Mouse (Mus musculus): Measurements from ENCODE around the gene Hpn. TPM values are rescaled to one million over a fixed set of nuclear protein-coding genes. Genes with fewer than 3 reads are reported as not detected.

Hpn gene
- polyA plus RNA-seq, 1 experiment from 2014 or later, result 0.21 TPM

GRCm38 (mm10) chr7:31148086-31148485 lies 33.0 kb upstream of the Hpn start:
- Histone ChIP-seq H3K27ac (ENCODE audit: low read length) (peak overlapping the region; percentile 99), H3K27me3 (ENCODE audit: control insufficient read depth, insufficient read depth, low read depth, low read length) (no peaks in the 10 kb centered on the region), H3K4me1 (ENCODE audit: control insufficient read depth, insufficient read depth, low read length) (peaks cover 34% of the 10 kb centered on the region), H3K4me3 (ENCODE audit: low read depth, low read length) (peak overlapping the region; percentile 74), H3K9me3 (replicated peaks; ENCODE audit: control insufficient read depth, low read length, poor library complexity, severe bottlenecking) (no peaks in the 10 kb centered on the region), H3K9ac (ENCODE audit: low read depth, low read length) (peak overlapping the region; percentile 100), H3K36me3 (ENCODE audit: control insufficient read depth, insufficient read depth, low read length) (peaks cover 6% of the 10 kb centered on the region), H3K4me2 (ENCODE audit: low read length) (peak overlapping the region; percentile 75)
- no peak for ATAC-seq
- 39% methylated on average over 3 of the region's 3 CpGs for WGBS

- 86% methylated on average over 12 of the region's 12 CpGs for WGBS
- H3K36me3 ChIP-seq (ENCODE audit: control insufficient read depth, insufficient read depth, low read length), result peaks cover 25% of the 10 kb centered on the region
- H3K9me3 ChIP-seq (replicated peaks; ENCODE audit: control insufficient read depth, low read length, poor library complexity, severe bottlenecking), result no peaks in the 10 kb centered on the region
- H3K4me1 ChIP-seq (ENCODE audit: control insufficient read depth, insufficient read depth, low read length), result peaks cover 24% of the 10 kb centered on the region
- no peak overlapping the region for H3K4me2 ChIP-seq (ENCODE audit: low read length)
- ATAC-seq, result no peak
- no peak overlapping the region for H3K27ac ChIP-seq (ENCODE audit: low read length)
- no peak overlapping the region for H3K4me3 ChIP-seq (ENCODE audit: low read depth, low read length)
- no peaks in the 10 kb centered on the region for H3K27me3 ChIP-seq (ENCODE audit: control insufficient read depth, insufficient read depth, low read depth, low read length)
- no peak overlapping the region for H3K9ac ChIP-seq (ENCODE audit: low read depth, low read length)
Observed at GRCm38 (mm10) chr7:31145596-31146160, 30.6 kb upstream of the Hpn start.

- no peak overlapping the region for H3K9ac ChIP-seq (ENCODE audit: low read depth, low read length)
- ATAC-seq, result no peak
Observed at GRCm38 (mm10) chr7:31144886-31145285, 29.8 kb upstream of the Hpn start.

GRCm38 (mm10) chr7:31140941-31141340 lies 25.9 kb upstream of the Hpn start:
- no peak for ATAC-seq
- H3K9ac ChIP-seq (ENCODE audit: low read depth, low read length), result no peak overlapping the region

More at GRCm38 (mm10) chr7:31144886-31145285, 29.8 kb upstream of the Hpn start:
- Histone ChIP-seq H3K27ac (ENCODE audit: low read length) (no peak overlapping the region), H3K4me2 (ENCODE audit: low read length) (no peak overlapping the region), H3K27me3 (ENCODE audit: control insufficient read depth, insufficient read depth, low read depth, low read length) (no peaks in the 10 kb centered on the region), H3K9me3 (replicated peaks; ENCODE audit: control insufficient read depth, low read length, poor library complexity, severe bottlenecking) (no peaks in the 10 kb centered on the region), H3K36me3 (ENCODE audit: control insufficient read depth, insufficient read depth, low read length) (peaks cover 30% of the 10 kb centered on the region), H3K4me1 (ENCODE audit: control insufficient read depth, insufficient read depth, low read length) (peaks cover 24% of the 10 kb centered on the region), H3K4me3 (ENCODE audit: low read depth, low read length) (no peak overlapping the region)
- 97% methylated on average over 16 of the region's 16 CpGs for WGBS

GRCm38 (mm10) chr7:31140302-31140701 lies 25.2 kb upstream of the Hpn start:
- Histone ChIP-seq H3K4me1 (ENCODE audit: control insufficient read depth, insufficient read depth, low read length) (no peaks in the 10 kb centered on the region), H3K36me3 (ENCODE audit: control insufficient read depth, insufficient read depth, low read length) (peaks cover 63% of the 10 kb centered on the region), H3K27ac (ENCODE audit: low read length) (no peak overlapping the region), H3K27me3 (ENCODE audit: control insufficient read depth, insufficient read depth, low read depth, low read length) (no peaks in the 10 kb centered on the region), H3K4me2 (ENCODE audit: low read length) (no peak overlapping the region), H3K9me3 (replicated peaks; ENCODE audit: control insufficient read depth, low read length, poor library complexity, severe bottlenecking) (no peaks in the 10 kb centered on the region), H3K9ac (ENCODE audit: low read depth, low read length) (no peak overlapping the region), H3K4me3 (ENCODE audit: low read depth, low read length) (no peak overlapping the region)
- WGBS, result 89% methylated on average over 4 of the region's 4 CpGs
- ATAC-seq, result no peak

More at GRCm38 (mm10) chr7:31140941-31141340, 25.9 kb upstream of the Hpn start:
- WGBS, result 98% methylated on average over 10 of the region's 10 CpGs
- Histone ChIP-seq H3K4me1 (ENCODE audit: control insufficient read depth, insufficient read depth, low read length) (no peaks in the 10 kb centered on the region), H3K4me3 (ENCODE audit: low read depth, low read length) (no peak overlapping the region), H3K27ac (ENCODE audit: low read length) (no peak overlapping the region), H3K27me3 (ENCODE audit: control insufficient read depth, insufficient read depth, low read depth, low read length) (no peaks in the 10 kb centered on the region), H3K9me3 (replicated peaks; ENCODE audit: control insufficient read depth, low read length, poor library complexity, severe bottlenecking) (no peaks in the 10 kb centered on the region), H3K4me2 (ENCODE audit: low read length) (no peak overlapping the region), H3K36me3 (ENCODE audit: control insufficient read depth, insufficient read depth, low read length) (peaks cover 57% of the 10 kb centered on the region)

- peak; percentile 32; the same call in 1 of the 2 replicates for ATAC-seq
- Histone ChIP-seq H3K27ac (ENCODE audit: low read length) (no peak overlapping the region), H3K4me1 (ENCODE audit: control insufficient read depth, insufficient read depth, low read length) (no peaks in the 10 kb centered on the region), H3K27me3 (ENCODE audit: control insufficient read depth, insufficient read depth, low read depth, low read length) (no peaks in the 10 kb centered on the region), H3K4me2 (ENCODE audit: low read length) (no peak overlapping the region), H3K9ac (ENCODE audit: low read depth, low read length) (no peak overlapping the region), H3K4me3 (ENCODE audit: low read depth, low read length) (no peak overlapping the region), H3K36me3 (ENCODE audit: control insufficient read depth, insufficient read depth, low read length) (peaks cover 69% of the 10 kb centered on the region), H3K9me3 (replicated peaks; ENCODE audit: control insufficient read depth, low read length, poor library complexity, severe bottlenecking) (no peaks in the 10 kb centered on the region)
- 72% methylated on average over 5 of the region's 5 CpGs for WGBS
Observed at GRCm38 (mm10) chr7:31139765-31140164, 24.7 kb upstream of the Hpn start.

GRCm38 (mm10) chr7:31135717-31136116 lies 20.6 kb upstream of the Hpn start:
- Histone ChIP-seq H3K9ac (ENCODE audit: low read depth, low read length) (no peak overlapping the region), H3K36me3 (ENCODE audit: control insufficient read depth, insufficient read depth, low read length) (peaks cover 85% of the 10 kb centered on the region), H3K4me1 (ENCODE audit: control insufficient read depth, insufficient read depth, low read length) (no peaks in the 10 kb centered on the region), H3K4me3 (ENCODE audit: low read depth, low read length) (no peak overlapping the region), H3K27ac (ENCODE audit: low read length) (no peak overlapping the region), H3K4me2 (ENCODE audit: low read length) (no peak overlapping the region), H3K9me3 (replicated peaks; ENCODE audit: control insufficient read depth, low read length, poor library complexity, severe bottlenecking) (no peaks in the 10 kb centered on the region), H3K27me3 (ENCODE audit: control insufficient read depth, insufficient read depth, low read depth, low read length) (no peaks in the 10 kb centered on the region)
- ATAC-seq, result no peak
- 98% methylated on average over 10 of the region's 10 CpGs for WGBS

- ATAC-seq, result no peak
- Histone ChIP-seq H3K4me3 (ENCODE audit: low read depth, low read length) (no peak overlapping the region), H3K36me3 (ENCODE audit: control insufficient read depth, insufficient read depth, low read length) (peaks cover 82% of the 10 kb centered on the region), H3K9ac (ENCODE audit: low read depth, low read length) (no peak overlapping the region), H3K4me2 (ENCODE audit: low read length) (no peak overlapping the region), H3K4me1 (ENCODE audit: control insufficient read depth, insufficient read depth, low read length) (no peaks in the 10 kb centered on the region), H3K9me3 (replicated peaks; ENCODE audit: control insufficient read depth, low read length, poor library complexity, severe bottlenecking) (no peaks in the 10 kb centered on the region), H3K27ac (ENCODE audit: low read length) (no peak overlapping the region), H3K27me3 (ENCODE audit: control insufficient read depth, insufficient read depth, low read depth, low read length) (no peaks in the 10 kb centered on the region)
- WGBS, result 87% methylated on average over 4 of the region's 4 CpGs
Observed at GRCm38 (mm10) chr7:31131866-31132265, 16.8 kb upstream of the Hpn start.

- Histone ChIP-seq H3K4me3 (ENCODE audit: low read depth, low read length) (no peak overlapping the region), H3K4me2 (ENCODE audit: low read length) (no peak overlapping the region), H3K36me3 (ENCODE audit: control insufficient read depth, insufficient read depth, low read length) (peaks cover 77% of the 10 kb centered on the region), H3K27me3 (ENCODE audit: control insufficient read depth, insufficient read depth, low read depth, low read length) (peaks cover 2% of the 10 kb centered on the region; the same call in 1 of the 2 replicates), H3K27ac (ENCODE audit: low read length) (no peak overlapping the region), H3K9ac (ENCODE audit: low read depth, low read length) (no peak overlapping the region), H3K9me3 (replicated peaks; ENCODE audit: control insufficient read depth, low read length, poor library complexity, severe bottlenecking) (no peaks in the 10 kb centered on the region), H3K4me1 (ENCODE audit: control insufficient read depth, insufficient read depth, low read length) (peaks cover 3% of the 10 kb centered on the region; the same call in 1 of the 2 replicates)
- 26% methylated on average over 4 of the region's 4 CpGs for WGBS
- 0 out of 2 replicates have a peak, but pooled peaks have one; percentile 12 for ATAC-seq
Observed at GRCm38 (mm10) chr7:31130841-31131240, 15.8 kb upstream of the Hpn start.

All from midbrain, embryonic 16.5 days (tissue).